In the genomic region with DNA sequence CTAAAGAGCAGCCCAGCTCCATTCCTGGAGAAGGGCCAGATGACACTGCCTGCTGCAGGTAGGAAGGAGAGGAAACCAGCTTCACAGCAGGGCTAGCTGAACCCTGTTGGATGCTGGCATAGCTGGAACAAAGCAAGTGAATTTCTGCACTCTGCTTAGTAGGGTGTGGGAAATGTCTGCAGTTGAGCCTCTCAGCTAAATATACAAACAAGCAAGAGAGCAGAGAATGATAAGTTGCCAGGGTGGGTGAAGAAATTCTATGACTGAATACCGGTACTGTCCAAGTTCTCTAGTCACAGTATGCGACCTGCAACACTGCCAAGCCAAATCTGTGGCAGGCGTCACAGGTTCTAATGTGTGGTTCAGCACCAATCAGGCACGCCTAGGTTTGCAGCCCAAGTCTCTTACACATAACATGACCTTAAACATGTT, we compare ENCODE assay signal across 10 mouse cellular contexts. TPM values are rescaled to one million over a fixed set of nuclear protein-coding genes. Genes with fewer than 3 reads are reported as not detected.
A peak's percentile ranks its signal among the peaks of the same experiment; 100 is the strongest.
DNase-seq lines count a peak whose midpoint lies in the region; ATAC-seq lines count a peak whose summit lies in the region.
"Had no signal": no experiment of that assay in that cellular context is flagged by ENCODE, and none has a peak within 500 bp of the region (broad histone marks: within the 10 kb centered on the region; RNA-seq: fewer than 3 reads in every experiment).

No protein-coding gene starts in this region.

- WGBS in kidney, embryonic 15.5 days, result 79% methylated on average over 4 of the region's 4 CpGs
- 73% methylated on average over 4 of the region's 4 CpGs for WGBS in midbrain, embryonic 14.5 days

- H3K27me3 ChIP-seq in kidney, embryonic 15.5 days, result no peaks in the 10 kb centered on the region
- no peaks in the 10 kb centered on the region for H3K27me3 ChIP-seq in midbrain, embryonic 14.5 days (ENCODE audit: control insufficient read depth, insufficient read depth, low read length)
- H3K27me3 ChIP-seq: liver, embryonic 13.5 days had no signal

- peak; percentile 57 for ATAC-seq in cerebellum, adult (ENCODE audit: insufficient number of reproducible peaks, low FRiP score, low TSS enrichment)
- no peak for ATAC-seq in kidney, embryonic 15.5 days (replicated peaks; ENCODE audit: low FRiP score)
- ATAC-seq in midbrain, embryonic 14.5 days (ENCODE audit: low FRiP score, low TSS enrichment), result no peak

- H3K4me1 ChIP-seq in kidney, embryonic 15.5 days, result peaks cover 24% of the 10 kb centered on the region
- peaks cover 9% of the 10 kb centered on the region for H3K4me1 ChIP-seq in midbrain, embryonic 14.5 days (ENCODE audit: control insufficient read depth, insufficient read depth, low read length)

- H3K36me3 ChIP-seq in kidney, embryonic 15.5 days, result peaks cover 8% of the 10 kb centered on the region; the same call in 1 of the 2 replicates
- H3K36me3 ChIP-seq in midbrain, embryonic 14.5 days (ENCODE audit: control insufficient read depth, insufficient read depth, low read length), result peaks cover 6% of the 10 kb centered on the region; the same call in 1 of the 2 replicates
- H3K36me3 ChIP-seq: liver, embryonic 13.5 days had no signal

- H3K9ac ChIP-seq in kidney, embryonic 15.5 days, result no peak overlapping the region
- no peak overlapping the region for H3K9ac ChIP-seq in midbrain, embryonic 14.5 days (replicated peaks; ENCODE audit: low read length)
- H3K9ac ChIP-seq: liver, embryonic 13.5 days had no signal

- no peak overlapping the region for H3K4me3 ChIP-seq in kidney, embryonic 15.5 days (replicated peaks)
- H3K4me3 ChIP-seq in midbrain, embryonic 14.5 days (replicated peaks; ENCODE audit: low read depth, low read length), result no peak overlapping the region
- H3K4me3 ChIP-seq: liver, embryonic 13.5 days had no signal

- H3K9me3 ChIP-seq in kidney, embryonic 15.5 days (replicated peaks), result no peaks in the 10 kb centered on the region
- no peaks in the 10 kb centered on the region for H3K9me3 ChIP-seq in midbrain, embryonic 14.5 days (ENCODE audit: control insufficient read depth, low read length)
- H3K9me3 ChIP-seq: liver, embryonic 13.5 days had no signal

- H3K27ac ChIP-seq in kidney, embryonic 15.5 days, result 0 out of 2 replicates have a peak overlapping the region, but pooled peaks have one; percentile 48
- 0 out of 2 replicates have a peak overlapping the region, but pooled peaks have one; percentile 60 for H3K27ac ChIP-seq in midbrain, embryonic 14.5 days (replicated peaks; ENCODE audit: low read depth, low read length)
- H3K27ac ChIP-seq: liver, embryonic 13.5 days had no signal

- H3K4me2 ChIP-seq in kidney, embryonic 15.5 days, result no peak overlapping the region
- no peak overlapping the region for H3K4me2 ChIP-seq in midbrain, embryonic 14.5 days (ENCODE audit: low read length)
- H3K4me2 ChIP-seq: liver, embryonic 13.5 days had no signal

- no peak for DNase-seq in cerebellum, postnatal 4 days (ENCODE audit: low spot score in 2 of 2)
- DNase-seq in kidney, postnatal 14 days, result no peak
- peak; percentile 63 for DNase-seq in cerebellum, adult 9-11 months
- DNase-seq in midbrain, embryonic 14.5 days, result no peak
- DNase-seq in embryo, embryonic 10.5 days (ENCODE audit: low spot score), result no peak
- DNase-seq in left cerebral cortex, adult 9 months (ENCODE audit: low spot score in 2 of 2), result no peak
- DNase-seq: kidney, postnatal 4 days; liver, embryonic 13.5 days had no signal

RNA-seq across cellular contexts. Expression of gene Traf3ip2, which starts 52.4 kb away (rescaled TPM):
- polyA plus RNA-seq in kidney, embryonic 15.5 days (2015; fragmentation: Nextera tagmentation; extraction: Ambion mirVana), result 15.9 and 18.5 TPM in 2 replicates
- 5.4 and 6.8 TPM in 2 replicates for polyA plus RNA-seq in midbrain, embryonic 14.5 days (2014; fragmentation: Nextera tagmentation; extraction: Ambion mirVana)
